ENCODE assay signal across 9 mouse cellular contexts in genomic region chr14:14070541-14071315, GRCm38 (mm10). TPM values are rescaled to one million over a fixed set of nuclear protein-coding genes. Genes with fewer than 3 reads are reported as not detected.
DNase-seq lines count a peak whose midpoint lies in the region; ATAC-seq and TF ChIP-seq lines count a peak whose summit lies in the region.
"Had no signal": no experiment of that assay in that cellular context is flagged by ENCODE, and none has a peak within 500 bp of the region (broad histone marks: within the 10 kb centered on the region; RNA-seq: fewer than 3 reads in every experiment).

No protein-coding gene starts in this region.

- H3K36me3 ChIP-seq in forebrain, embryonic 14.5 days (ENCODE audit: control insufficient read depth, insufficient read depth, low read length): no peaks in the 10 kb centered on the region
- no peaks in the 10 kb centered on the region for H3K36me3 ChIP-seq in midbrain, embryonic 15.5 days (replicated peaks)

- 5% methylated on average over 6 of the region's 6 CpGs for WGBS in forebrain, embryonic 14.5 days
- 8% methylated on average over 6 of the region's 6 CpGs for WGBS in midbrain, embryonic 15.5 days

- peak overlapping the region; percentile 25; the same call in 1 of the 2 replicates for H3K4me2 ChIP-seq in forebrain, embryonic 14.5 days (ENCODE audit: low read length)
- H3K4me2 ChIP-seq in midbrain, embryonic 15.5 days: peak overlapping the region; percentile 1; the same call in 1 of the 2 replicates

- H3K27ac ChIP-seq in gastrocnemius, adult 2 months: peak overlapping the region; percentile 12; the same call in 1 of the 2 replicates
- peak overlapping the region; percentile 70 for H3K27ac ChIP-seq in forebrain, embryonic 14.5 days (ENCODE audit: low read depth, low read length)
- H3K27ac ChIP-seq in midbrain, embryonic 15.5 days: peak overlapping the region; percentile 63

- TF ChIP-seq CTCF in gastrocnemius, adult 2 months (IDR thresholded peaks at IDR 0.05): no peak

- no peak for DNase-seq in gastrocnemius, adult 2 months
- no peak for DNase-seq in gastrocnemius, postnatal 36 days
- peak; percentile 8 for DNase-seq in adipocyte (ENCODE audit: low spot score)
- peak; percentile 82 for DNase-seq in forebrain, embryonic 14.5 days (ENCODE audit: low spot score)
- no peak for DNase-seq in adrenal gland, postnatal 14 days
- DNase-seq in adrenal gland, adult 18-20 months (ENCODE audit: low spot score in 2 of 2): no peak
- DNase-seq in adrenal gland, postnatal 25 days: no peak
- DNase-seq: cerebellum, adult 9-10 months had no signal

- no peak overlapping the region for H3K4me3 ChIP-seq in gastrocnemius, adult 2 months
- H3K4me3 ChIP-seq in forebrain, embryonic 14.5 days (ENCODE audit: low read depth, low read length): no peak overlapping the region
- no peak overlapping the region for H3K4me3 ChIP-seq in midbrain, embryonic 15.5 days

- peak; percentile 90 for ATAC-seq in forebrain, embryonic 14.5 days
- peak; percentile 88 for ATAC-seq in midbrain, embryonic 15.5 days (replicated peaks)

- no peaks in the 10 kb centered on the region for H3K9me3 ChIP-seq in forebrain, embryonic 14.5 days (replicated peaks; ENCODE audit: control insufficient read depth, low read length)
- no peaks in the 10 kb centered on the region for H3K9me3 ChIP-seq in midbrain, embryonic 15.5 days

- no peak overlapping the region; the same call in 1 of the 2 replicates for H3K9ac ChIP-seq in forebrain, embryonic 14.5 days (ENCODE audit: low read length)
- H3K9ac ChIP-seq in midbrain, embryonic 15.5 days: no peak overlapping the region

- intact Hi-C loops in gastrocnemius, adult 2 months (cut with DNase I): no loop called here
- intact Hi-C loops in gastrocnemius, postnatal 36 days (cut with DNase I): no loop called here

- H3K4me1 ChIP-seq in forebrain, embryonic 14.5 days (ENCODE audit: control insufficient read depth, insufficient read depth, low read length): peaks cover 40% of the 10 kb centered on the region
- H3K4me1 ChIP-seq in midbrain, embryonic 15.5 days: peaks cover 33% of the 10 kb centered on the region

- H3K27me3 ChIP-seq in forebrain, embryonic 14.5 days (replicated peaks; ENCODE audit: control insufficient read depth, insufficient read depth, low read length): no peaks in the 10 kb centered on the region
- no peaks in the 10 kb centered on the region for H3K27me3 ChIP-seq in midbrain, embryonic 15.5 days (replicated peaks)

RNA-seq across cellular contexts. Expression of gene Psmd6, which starts 50.1 kb away (rescaled TPM):
- 100 to 1,000 TPM; 144 to 151 TPM for total RNA-seq in gastrocnemius, adult 2 months (2021)
- total RNA-seq in gastrocnemius, postnatal 36 days (2021): 100 to 1,000 TPM; 136 to 144 TPM
- 298 and 305 TPM in 2 replicates for polyA plus RNA-seq in forebrain, embryonic 14.5 days (2014; fragmentation: Nextera tagmentation; extraction: Ambion mirVana)
- 235 and 242 TPM in 2 replicates for polyA plus RNA-seq in midbrain, embryonic 15.5 days (2015; fragmentation: Nextera tagmentation; extraction: Ambion mirVana)
- total RNA-seq in adrenal gland, postnatal 14 days (2021): 118 and 119 TPM in 2 replicates
- total RNA-seq in adrenal gland, adult 18-20 months (2021): 100 to 1,000 TPM; 109 to 127 TPM
- 127 and 138 TPM in 2 replicates for total RNA-seq in adrenal gland, postnatal 25 days (2021)

Comparison
In these comparisons a context has a peak if more than half of its experiments do, and no peak if none do; other contexts are left out.
1. DNase-seq: peak in adipocyte (single experiment) and forebrain, embryonic 14.5 days (single experiment); none in gastrocnemius, adult 2 months (single experiment), gastrocnemius, postnatal 36 days (0 of 2), adrenal gland, postnatal 14 days (single experiment), adrenal gland, adult 18-20 months (0 of 2) and adrenal gland, postnatal 25 days (single experiment).
2. H3K27ac ChIP-seq: peak in every context shown above with its lines; median percentile 70 in forebrain, embryonic 14.5 days; 63 in midbrain, embryonic 15.5 days; 12 in gastrocnemius, adult 2 months.